Mouse (Mus musculus) right cerebral cortex, adult 2 months (tissue): ENCODE measurements at regions not wholly inside any gene's neighbourhood (a gene's known extent, or its start where the extent isn't known, plus 50 kb on each side); places are given as distances from the start of the nearest gene placed in this dataset.

Experiments
- DNase-seq, 2 experiments: peaks; one replicate each; pipeline ENCODE4 v3.0.0; 2021 to 2022; ENCODE audit warnings: low spot score in 2 of 2

GRCm38 (mm10) chr15:97188545-97188944 lies 58.4 kb upstream of the Pced1b start:
- no peak for DNase-seq

DNA sequence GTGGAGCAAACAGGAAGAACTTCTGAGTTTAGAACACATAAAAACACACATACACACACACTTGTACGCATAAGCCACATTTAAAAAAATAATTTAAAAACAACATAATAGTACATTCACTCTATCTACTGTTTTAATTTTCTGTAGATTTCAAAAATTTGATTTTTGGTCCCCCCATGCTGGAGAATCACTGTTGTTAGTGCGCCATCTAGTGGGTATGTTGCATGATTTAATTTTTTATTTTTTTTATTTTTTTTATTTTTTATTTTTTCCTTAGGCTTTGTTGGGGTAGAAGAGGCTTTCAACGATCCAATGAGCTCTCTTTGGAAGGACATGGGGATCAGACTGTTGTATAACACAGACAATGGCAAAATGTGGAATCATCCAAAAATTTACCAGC lies 59.1 kb upstream of the Pced1b start:
- DNase-seq: no peak

DNA sequence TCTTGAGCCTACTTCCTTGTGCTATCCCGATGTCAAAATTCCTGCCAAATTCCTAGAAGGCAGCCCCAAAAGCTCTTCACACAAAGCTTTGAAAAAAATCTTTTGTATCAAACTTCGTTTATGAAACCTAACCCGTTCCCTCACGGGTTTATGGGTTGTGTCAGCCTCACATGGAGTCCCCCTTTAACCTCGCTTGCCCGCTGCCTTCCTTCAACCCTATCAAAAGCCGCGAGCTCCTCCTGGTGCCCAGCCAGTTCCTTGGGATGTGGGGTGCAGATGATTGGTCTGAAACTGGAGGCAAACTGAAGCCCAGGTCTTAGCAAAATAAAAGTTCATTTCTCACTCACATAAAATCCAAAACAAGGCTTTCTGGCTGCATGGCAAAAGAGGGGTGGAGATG lies 60.9 kb upstream of the Pced1b start:
- DNase-seq: no peak

GRCm38 (mm10) chr15:97182617-97183038 lies 64.3 kb upstream of the Pced1b start:
- no peak for DNase-seq

DNA sequence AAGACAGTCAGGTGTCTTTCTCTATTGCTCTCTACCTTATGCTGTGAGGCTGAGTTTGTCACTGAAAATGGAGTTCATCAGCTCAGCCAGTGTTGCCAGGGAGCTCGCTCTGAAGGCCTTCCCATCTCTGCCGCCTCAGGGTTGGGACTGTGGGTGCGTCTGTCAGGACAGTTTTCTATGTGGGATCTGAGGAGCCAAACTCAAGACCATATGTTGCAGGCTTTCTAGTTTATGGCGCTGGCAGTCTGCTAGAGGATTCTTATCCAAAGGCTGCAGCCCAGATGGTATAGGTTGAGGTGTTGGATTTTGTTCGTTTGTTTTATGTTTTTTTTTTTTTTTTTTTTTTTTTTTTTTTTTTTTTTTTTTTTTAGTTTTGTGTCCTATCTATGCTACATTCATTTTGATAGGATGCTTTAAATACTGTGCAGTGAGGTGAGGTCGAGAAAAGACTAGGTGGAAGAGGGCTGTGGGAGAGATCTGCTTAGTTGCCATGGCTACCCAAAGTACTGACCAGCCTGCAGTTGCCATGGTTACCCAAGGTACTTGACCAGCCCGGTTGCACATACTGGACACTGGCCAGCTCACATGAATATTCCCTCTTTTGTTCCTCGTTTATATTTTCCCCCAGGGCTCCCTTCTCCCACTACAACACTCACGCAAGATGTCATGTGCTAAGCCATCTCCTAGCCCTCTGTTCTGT lies 65.8 kb upstream of the Pced1b start:
- peak; percentile 18 to 32 for DNase-seq

DNA sequence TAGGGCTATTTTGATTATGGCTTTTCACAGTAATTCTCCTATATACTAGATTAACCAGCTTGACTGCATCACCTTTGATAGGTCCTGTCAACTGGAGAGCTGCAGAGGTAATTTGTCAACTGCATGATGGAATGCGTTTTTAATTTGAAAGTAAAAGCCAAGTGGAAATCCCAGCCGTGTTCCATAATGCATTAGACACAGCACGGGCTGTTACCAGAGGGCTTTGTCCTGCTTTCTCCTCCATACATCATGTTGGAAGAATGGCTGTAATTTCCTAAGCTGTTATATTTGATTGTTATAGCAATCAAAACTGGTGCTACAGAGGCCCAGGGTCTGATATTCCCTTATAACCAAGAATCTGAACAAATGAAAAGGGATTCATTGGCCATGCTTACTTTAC lies 68.6 kb upstream of the Pced1b start:
- no peak for DNase-seq

DNA sequence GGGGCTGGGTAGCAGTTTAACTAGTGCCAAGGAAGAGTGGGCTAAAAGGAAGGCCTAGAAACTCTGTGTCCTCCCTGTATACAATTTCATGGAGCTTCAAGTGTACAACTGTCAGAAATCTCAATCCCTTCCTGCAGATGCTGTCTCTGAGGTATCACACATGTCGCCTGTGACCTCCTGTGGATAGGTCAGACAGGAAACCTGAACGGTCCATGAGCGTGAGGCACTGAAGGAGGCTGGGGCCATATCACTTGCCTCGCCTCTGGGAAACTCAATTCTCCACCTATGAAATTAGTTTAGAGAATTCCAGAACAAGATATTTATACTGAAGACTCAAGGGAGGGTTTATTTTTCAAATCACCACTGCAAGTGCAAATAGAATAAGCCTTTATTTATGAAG lies 69.1 kb upstream of the Pced1b start:
- no peak for DNase-seq

GRCm38 (mm10) chr15:97174989-97175388 lies 71.9 kb upstream of the Pced1b start:
- DNase-seq: no peak

- no peak for DNase-seq
These were observed 73.7 kb upstream of the Pced1b start for GRCm38 (mm10) chr15:97173233-97173632.

DNA sequence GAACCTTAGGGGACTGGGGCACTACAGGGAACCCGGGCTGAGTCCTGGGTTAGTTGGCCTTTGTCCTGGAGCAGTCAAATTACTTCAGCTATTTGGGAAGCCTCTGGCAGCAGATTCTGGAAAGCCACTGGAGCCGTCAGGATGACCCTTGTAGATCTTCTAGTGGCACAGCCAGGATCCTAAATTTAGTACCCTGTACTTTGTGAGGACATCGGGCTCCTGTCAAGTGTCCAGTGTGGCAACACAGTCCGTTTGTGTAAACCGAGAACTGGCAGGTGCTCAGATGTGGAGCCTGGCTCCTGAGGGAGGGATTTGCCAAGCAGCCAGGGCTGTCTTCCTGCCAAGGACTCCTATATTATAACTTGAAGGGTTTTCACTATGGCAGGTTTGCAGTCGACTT lies 76.8 kb upstream of the Pced1b start:
- no peak for DNase-seq

DNA sequence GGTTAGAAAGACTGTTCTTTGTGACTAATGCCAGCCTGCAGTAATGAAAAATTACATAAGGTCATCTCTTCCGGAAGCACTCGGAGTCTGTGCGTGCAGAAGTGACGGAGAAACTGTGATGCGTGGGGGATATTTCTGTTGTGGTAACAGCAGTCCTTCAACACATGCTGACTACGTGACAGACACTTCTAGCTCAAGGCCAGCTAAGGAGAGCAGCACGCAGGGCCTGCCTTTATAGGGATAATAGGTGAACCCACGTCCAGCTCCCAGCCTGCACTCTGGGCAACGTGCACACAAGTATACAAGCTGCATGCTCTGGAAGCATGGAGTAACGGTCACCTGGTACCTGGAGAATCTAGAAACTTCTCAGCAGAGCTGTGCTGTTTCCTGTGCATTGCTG lies 77.5 kb upstream of the Pced1b start:
- peak in 1 of 2 experiments; percentile 22 for DNase-seq

DNA sequence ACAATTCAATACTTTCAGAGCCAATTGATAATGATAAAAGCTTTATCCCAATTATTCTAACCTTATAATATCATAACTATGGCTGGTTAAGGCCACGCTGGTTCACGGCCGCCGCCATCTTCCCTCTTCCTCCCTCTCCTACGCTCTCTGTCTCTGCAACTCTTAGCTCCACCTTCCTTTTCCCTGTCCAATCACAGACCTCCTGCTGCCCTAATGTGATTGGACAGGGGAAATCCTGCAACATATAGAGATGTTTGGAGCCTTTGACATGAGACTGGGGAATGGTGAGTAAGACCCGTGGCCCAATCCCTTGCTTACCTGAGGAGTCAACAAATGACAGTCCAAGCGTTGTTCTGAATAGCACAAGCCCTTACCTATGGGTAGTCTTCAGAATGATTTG lies 79.8 kb upstream of the Pced1b start:
- DNase-seq: no peak

- DNase-seq: peak in 1 of 2 experiments; percentile 26
These were observed 82.3 kb upstream of the Pced1b start for GRCm38 (mm10) chr15:97164616-97165015.

- DNase-seq: no peak
These were observed 82.9 kb upstream of the Pced1b start for GRCm38 (mm10) chr15:97163971-97164370.

GRCm38 (mm10) chr15:97163090-97163489 lies 83.8 kb upstream of the Pced1b start:
- DNase-seq: no peak

GRCm38 (mm10) chr15:97162305-97162704 lies 84.6 kb upstream of the Pced1b start:
- DNase-seq: no peak

GRCm38 (mm10) chr15:97161530-97161929 lies 85.4 kb upstream of the Pced1b start:
- DNase-seq: no peak

DNA sequence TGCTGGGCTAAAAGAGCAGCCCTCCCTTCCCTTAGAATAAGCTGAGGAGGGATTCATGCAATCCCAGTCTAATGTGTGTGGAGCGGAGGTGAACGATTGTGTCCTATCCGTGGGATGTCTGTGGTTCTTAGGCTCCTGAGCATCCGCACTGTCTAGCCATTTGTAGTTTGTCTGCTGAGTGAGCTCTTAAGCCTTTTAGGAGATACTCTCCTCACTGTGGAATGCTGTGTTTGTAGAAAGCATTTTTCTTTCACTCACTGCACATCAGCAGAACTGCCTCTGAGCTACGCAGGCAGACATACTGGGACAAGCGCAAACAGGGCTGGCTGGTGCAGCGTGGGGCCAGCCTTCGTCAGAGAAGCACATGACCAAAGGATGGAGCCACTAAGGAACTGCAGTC lies 94.6 kb upstream of the Pced1b start:
- DNase-seq: peak in 1 of 2 experiments; percentile 22

DNA sequence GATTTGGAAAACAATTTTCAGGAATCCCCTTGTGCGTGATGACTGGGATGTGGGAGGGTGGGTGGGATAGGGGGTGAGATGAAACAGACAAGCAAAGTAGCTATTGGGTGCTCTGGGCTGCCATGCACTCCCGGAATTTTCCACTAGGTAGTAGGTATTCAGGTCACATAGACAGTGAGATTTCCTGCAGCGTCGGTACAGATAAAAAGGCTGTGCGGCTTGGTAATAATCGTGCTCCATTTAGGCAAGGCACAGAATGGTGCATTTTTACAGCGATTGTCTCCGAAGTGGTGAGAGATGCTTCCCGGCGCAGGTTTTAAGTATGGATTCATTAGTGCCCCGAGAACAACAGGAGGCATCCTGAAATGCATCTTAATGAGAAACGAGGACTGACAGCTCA lies 95.1 kb upstream of the Pced1b start:
- DNase-seq: peak in 1 of 2 experiments; percentile 7

DNA sequence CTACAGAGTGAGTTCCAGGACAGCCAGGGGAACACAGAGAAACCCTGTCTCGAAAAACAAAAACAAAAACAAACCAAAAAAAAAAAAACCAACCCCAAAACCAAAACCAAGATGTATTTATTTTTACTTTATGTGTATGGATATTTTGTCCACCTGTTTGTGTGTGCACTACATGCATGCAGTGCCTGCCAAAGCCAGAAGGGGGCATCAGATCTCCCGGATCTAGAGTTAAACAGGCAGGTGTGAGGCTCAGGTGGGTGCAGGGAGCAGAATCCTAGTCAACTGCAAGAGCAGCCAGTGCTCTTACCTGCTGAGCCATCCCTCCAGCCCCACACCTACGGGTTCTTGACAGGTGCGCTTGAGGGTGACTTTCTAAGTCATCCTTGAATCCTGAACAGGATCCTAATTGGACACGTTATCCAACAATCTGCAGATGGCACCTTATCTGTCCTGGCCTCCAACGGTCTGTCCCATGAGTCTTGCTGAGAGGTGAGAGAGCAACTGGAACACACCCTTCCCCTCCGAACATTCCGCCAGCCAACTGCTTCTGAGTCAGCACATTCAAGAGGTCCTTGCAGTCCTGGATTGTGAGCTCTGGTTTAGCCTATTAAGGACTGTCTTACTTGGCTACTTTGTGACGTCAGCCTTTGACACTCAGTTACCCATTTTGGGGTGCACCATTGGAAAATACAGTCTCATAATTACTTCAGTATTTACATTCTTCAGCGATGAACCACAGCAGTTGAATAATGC lies 95.4 kb upstream of the Slc38a4 start:
- DNase-seq: no peak

GRCm38 (mm10) chr15:97141958-97142357 lies 86.2 kb upstream of the Slc38a4 start:
- DNase-seq: no peak

DNA sequence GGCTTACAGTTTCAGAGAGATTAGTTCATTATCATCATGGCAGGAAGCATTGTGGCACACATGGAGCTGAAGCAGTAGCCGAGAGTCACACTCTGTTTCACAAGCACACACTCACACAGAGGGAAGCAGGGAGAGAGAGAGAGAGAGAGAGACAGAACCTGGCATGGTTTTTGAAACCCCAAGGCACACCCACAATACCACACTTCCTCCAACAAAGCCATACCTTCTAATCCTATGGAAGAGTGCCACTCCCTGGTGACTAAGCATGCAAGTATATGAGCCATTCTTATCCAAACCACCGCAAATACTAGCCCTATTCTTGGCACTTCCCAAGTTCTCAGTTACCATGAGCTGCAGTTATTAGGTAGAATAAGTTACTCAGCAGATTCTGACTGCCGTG lies 82.5 kb upstream of the Slc38a4 start:
- no peak for DNase-seq

GRCm38 (mm10) chr15:97135291-97135690 lies 79.5 kb upstream of the Slc38a4 start:
- DNase-seq: peak; percentile 59 to 60
